Mouse (Mus musculus) gastrocnemius, postnatal 14 days (tissue): ENCODE results near the gene D430041D05Rik. TPM values are rescaled to one million over a fixed set of nuclear protein-coding genes. Genes with fewer than 3 reads are reported as not detected.

Source experiments
- DNase-seq: peaks from one replicate; pipeline ENCODE4 v3.0.0; 2021; ENCODE audit warnings: mixed read lengths
- intact Hi-C: fragments of 180-260 bp; cut with DNase I; formaldehyde crosslinking; loops from one replicate; pipeline ENCODE4 v1.15.1; 2025; ENCODE audit warnings: low total_unique reads
- total RNA-seq, 2 experiments: library from RNA; stranded (reverse); gene quantifications; 2 replicates each; pipeline ENCODE4 v1.2.3; 2021

Gene D430041D05Rik
- total RNA-seq, 2 experiments from 2014 or later = 1.0 to 1.5 TPM

GRCm38 (mm10) chr2:104219733-104220391 is 191.0 kb downstream of the D430041D05Rik start:
- no peak for DNase-seq
- intact Hi-C loops = no loop called here

DNA sequence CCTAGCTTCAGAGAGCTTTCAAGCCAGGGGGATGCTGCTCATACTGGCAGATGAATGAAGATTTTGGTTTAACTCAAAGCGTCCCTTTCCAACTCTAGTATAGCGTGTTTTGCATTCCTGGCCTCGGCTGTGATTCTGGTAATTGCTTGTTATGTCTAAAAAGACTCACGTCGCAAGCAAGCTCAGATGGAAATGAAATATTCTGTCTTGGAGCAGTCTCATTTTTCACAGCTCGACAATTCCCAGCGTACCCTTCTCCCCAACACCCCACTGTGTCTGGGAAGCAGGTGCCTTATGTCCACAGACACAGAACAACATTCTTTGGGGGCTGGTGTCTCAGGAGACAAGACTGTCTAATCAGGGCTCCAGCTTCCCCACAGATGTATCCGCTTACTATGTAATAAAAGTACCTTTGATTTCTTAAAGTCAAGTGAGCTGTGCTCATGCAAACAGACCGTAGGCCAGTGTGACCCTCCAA is 192.2 kb downstream of the D430041D05Rik start:
- intact Hi-C loops = no loop called here
- no peak for DNase-seq

- intact Hi-C loops = no loop called here
- no peak for DNase-seq
Observed at GRCm38 (mm10) chr2:104218114-104218513, 192.7 kb downstream of the D430041D05Rik start.

DNA sequence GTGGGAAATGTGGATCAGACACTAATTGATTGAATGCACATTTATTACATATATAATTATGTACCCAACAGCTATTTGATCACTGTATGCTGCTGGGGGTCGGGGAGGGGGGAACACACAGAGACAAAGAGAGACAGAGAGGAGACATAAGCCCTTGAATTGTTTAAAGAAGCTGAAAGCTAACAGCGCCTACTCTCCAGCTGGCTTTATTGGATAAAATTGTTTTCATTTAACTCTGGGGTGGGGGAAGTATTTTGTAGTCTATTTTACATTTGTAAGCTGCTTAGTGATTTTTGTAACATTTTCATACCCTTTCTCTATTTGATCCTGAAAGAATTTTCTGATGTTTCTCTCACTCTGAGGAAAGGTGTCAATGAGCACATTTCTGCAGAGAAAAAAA is 201.4 kb downstream of the D430041D05Rik start:
- DNase-seq = no peak
- intact Hi-C loops = no loop called here

DNA sequence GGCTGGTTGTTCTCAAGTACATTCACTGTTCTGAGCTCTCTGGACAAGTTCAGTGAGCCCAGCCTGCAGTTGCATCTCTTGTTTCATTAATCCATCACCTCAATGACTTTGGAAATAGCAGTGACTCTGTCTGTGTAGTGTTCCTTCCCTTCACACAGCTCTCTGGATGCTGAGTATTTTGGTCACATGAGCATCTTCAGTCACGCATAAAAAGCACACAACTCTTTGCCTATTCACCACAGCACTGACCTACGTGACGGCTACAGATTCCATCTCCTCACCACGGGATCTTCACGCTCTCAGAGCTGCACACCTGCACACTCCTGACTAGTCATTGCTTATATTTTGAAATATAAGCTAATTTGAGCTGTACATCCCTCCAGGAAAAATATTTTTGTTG is 202.4 kb downstream of the D430041D05Rik start:
- DNase-seq = no peak
- intact Hi-C loops = no loop called here

DNA sequence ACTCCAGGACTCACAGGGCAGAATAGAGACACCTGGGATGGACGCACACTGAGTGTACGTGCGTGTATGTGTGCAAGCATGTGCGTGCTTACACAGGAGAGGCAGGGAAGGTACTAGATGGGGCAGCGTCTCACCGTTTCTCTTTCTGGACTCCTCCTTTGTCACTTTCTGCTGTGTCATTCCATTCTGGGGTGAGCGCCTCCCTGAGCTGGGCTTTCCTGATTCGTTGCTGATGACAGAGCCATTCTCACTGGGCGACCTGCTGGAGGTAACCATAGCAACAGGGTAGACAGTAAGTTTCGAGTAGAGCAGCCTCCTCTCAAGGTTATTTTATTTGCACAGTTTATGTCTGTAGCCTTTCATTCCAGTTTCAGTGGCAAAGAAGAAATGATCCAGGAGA is 202.9 kb downstream of the D430041D05Rik start:
- no peak for DNase-seq
- intact Hi-C loops = no loop called here

- no peak for DNase-seq
- intact Hi-C loops = no loop called here
Observed at GRCm38 (mm10) chr2:104205623-104206022, 205.2 kb downstream of the D430041D05Rik start.

DNA sequence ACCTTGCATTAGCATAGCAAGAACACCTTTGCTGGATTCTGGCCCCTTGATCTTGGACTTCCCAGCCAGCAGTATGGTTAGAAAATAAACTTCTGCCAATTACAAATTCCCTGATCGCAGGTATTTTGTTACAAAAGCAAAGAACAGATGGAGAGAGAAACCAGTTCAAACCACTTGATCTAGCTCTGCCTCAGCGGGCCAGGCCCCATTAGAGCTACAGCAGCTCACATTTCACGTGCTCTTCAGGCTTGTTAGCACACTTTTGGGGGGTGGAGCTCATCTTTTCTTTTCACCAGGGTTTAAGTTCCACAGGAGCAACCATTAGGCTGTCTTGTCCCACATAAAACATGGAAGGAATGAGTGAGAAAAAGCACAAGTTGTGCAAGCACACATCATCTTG is 210.6 kb downstream of the D430041D05Rik start:
- no peak for DNase-seq
- intact Hi-C loops = no loop called here

DNA sequence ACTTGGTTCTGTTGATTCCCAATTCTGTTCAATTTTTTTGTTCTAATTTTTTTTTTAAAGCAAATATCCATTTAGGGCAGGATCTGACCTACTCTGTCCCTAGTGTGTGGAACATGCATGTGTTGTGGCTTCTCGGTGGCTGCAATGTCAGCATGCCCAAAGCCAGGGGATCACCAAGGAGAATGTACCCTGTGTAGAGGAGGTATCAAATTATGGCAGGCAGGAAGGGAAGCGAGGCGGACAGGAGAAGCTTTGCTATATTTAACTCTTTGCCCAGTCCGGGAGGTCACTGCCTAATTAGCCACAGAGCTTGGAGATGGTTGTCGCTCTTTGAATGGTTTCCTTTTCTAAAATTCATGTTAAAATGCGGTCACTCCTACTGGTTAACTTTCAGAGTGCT is 212.6 kb downstream of the D430041D05Rik start:
- intact Hi-C loops = no loop called here
- DNase-seq = peak; percentile 26

DNA sequence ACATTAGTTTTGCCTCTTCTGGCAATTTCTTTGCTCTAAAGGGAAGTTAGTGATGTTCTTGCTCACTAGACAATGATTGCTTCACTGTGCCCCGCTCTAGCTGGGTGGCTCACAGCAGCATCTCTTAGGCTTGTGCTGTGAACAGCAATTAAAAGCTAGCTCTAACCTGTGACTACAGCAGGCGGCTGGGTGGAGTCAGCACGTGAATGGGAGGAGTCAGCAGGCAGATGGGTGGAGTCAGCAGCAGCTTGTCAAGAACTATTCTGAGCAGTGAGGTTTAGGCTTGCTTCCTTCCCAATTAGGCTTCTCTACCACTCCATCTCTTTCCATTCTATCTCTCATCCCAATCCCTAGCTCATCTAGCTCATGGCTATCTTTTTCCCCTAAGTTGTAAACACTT is 213.5 kb downstream of the D430041D05Rik start:
- peak; percentile 20 for DNase-seq
- intact Hi-C loops = no loop called here

DNA sequence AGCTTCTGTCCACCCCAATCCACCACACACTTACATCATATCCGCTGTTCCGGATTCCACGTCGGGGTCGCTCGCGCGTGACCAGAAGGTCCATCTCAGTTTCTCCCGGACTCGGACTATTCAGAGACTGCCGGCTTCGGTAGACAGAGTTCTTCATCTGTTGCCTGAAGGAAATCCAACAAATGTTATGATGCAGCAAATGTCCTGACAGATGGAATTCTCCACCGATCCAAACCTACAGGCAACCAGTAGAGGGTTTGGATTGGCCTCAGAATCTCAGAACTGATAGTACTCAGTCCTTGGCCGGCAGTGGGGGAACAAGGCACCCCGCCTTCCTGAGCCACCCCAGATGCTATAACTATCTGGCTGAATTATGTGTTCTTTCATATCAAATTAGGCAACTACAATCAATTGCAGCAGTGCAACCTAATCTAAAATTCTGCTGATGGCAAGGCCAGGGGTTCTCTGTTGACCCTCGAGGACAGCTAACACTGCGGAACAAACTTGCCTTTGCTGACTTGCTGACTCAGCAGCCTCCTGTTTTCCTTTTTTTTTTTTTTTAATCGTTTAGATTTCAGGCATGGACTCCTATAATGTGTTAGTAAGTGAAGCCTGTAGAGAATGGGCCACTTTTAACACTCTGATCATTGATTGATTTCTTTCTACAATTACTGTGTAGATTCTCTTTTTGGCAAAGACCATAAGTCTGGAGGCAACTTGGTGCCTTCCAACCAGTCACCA is 218.2 kb downstream of the D430041D05Rik start:
- DNase-seq = no peak
- intact Hi-C loops = no loop called here

GRCm38 (mm10) chr2:104191723-104192122 is 219.1 kb downstream of the D430041D05Rik start:
- DNase-seq = no peak
- intact Hi-C loops = no loop called here

- no peak for DNase-seq
- intact Hi-C loops = no loop called here
Observed at GRCm38 (mm10) chr2:104188859-104189258, 222.0 kb downstream of the D430041D05Rik start.

GRCm38 (mm10) chr2:104187073-104187472 is 223.7 kb downstream of the D430041D05Rik start:
- intact Hi-C loops = no loop called here
- no peak for DNase-seq

DNA sequence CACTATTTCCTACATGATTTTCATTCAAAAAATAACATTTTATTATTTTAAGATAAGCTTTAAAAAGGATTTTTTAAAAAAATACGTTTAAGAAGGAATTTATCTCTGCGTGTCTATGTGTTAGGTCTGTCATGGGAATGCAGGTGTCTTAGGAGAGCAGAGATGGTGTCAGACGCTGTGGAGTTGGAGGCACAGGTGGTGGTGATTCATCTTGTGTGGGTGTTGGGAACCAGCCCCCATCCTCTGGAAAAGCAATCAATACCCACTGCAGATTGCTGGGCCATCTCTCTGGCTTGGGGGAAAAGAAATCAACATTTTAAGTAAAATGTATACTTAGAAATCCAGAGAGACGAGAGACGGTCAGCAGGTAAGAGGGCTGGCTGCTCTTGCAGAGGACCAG is 225.2 kb downstream of the D430041D05Rik start:
- intact Hi-C loops = no loop called here

GRCm38 (mm10) chr2:104184296-104184695 is 226.5 kb downstream of the D430041D05Rik start:
- intact Hi-C loops = no loop called here

More for the DNA sequence above, 225.2 kb downstream of the D430041D05Rik start:
- DNase-seq = no peak

DNA sequence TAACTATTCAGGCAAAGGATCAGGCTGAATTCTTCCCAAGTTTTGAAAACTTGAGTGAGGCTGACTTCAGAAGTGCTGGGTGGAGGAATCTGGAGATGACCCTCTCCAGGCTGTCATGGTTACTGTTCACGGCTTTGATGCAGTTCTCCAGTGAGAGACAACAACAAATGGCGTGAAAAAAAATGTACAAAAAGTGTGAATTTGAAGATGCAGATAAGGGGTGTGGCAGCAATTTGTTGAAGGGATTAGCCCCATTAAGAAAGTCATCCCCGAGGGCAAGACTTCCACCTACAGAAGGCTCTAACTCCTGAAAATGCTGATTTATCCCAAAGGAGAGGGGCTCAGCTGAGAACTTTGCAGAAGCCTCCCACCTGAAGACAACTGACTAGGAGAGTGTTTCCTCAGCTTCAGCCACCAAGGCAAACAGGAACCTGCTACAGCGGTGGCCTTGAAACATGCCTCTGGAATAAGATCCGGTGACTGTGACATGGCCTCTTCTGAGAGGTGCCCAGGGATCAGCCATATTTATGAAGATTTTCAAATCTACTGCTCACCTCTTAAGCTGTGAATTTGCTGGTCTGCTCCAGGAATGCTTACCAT is 227.5 kb downstream of the D430041D05Rik start:
- intact Hi-C loops = no loop called here

More at GRCm38 (mm10) chr2:104184296-104184695, 226.5 kb downstream of the D430041D05Rik start:
- DNase-seq = no peak

DNA sequence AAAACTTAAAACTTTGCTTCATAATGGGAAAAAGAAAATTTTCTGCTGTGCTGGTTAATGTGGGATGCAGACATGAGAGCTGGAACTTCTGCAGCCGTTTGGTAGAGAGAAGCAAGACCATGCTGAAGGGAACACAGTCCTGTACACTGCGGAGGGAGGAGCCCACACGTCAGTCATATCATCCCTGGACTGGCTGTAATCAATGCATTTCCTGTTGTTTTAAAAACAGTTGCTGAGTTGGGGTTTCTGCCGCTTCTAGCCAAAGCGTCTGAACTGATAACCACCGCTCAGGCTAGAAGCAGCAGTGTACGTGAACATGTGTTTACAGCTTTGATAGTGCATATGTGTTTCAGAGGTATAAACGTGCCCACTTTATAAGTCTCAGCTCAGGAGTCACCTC is 231.2 kb downstream of the D430041D05Rik start:
- intact Hi-C loops = no loop called here
- DNase-seq = no peak

More for the DNA sequence above, 227.5 kb downstream of the D430041D05Rik start:
- DNase-seq = no peak

DNA sequence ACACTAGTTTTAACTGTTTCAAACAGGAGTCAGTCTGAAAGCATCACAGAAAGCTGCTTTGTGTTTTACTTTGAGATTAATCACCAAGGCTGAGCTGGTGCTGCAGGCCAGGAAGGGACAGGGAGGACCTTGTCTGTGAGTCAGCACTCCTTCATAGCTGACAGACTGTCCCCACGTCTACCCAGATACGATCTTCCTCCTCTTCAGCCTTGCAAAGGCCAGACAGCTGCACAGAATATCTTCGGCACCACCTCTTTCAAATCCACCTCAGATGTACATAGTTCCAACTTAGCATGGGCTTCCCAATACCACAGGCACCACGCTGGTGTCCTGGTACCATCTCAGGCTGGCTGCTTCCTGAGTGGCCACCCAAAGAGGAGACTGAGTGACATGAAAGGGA is 232.6 kb downstream of the D430041D05Rik start:
- DNase-seq = no peak

DNA sequence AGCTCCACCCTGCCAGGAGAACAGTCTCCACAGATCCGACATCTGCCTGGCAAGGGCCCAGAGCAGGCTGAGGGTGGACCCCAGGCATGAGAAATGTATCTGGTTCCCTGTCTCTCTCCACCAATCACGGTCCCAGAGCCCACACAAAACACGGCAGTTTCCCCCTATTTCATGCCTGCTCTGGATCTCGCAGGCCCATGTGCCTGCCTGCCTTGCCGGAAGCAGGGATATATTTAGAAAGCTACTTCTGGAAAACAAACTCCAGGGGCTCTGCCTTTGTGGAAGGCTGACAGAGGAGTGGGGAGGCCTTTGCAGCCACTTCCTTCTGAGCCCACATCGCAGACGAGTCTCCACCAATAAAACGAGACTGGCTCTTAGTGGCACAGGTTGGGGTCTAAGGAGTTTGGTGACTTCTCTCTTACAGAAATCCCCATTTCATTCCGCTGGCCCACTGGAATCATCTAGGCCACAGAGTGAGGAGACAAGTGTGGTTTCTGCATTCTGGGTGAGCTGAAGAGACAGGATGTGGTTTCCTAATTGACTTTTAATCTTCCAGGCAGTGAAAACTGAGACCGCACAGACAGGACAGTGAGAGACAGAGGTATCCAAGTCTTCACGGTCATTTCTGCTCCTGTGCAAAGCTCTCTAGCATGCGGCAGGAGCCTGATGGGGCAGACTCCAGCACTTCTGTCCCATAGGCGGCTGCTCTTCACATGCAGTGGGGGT is 233.7 kb downstream of the D430041D05Rik start:
- intact Hi-C loops = no loop called here
- peak; percentile 50 for DNase-seq

More for the DNA sequence above, 232.6 kb downstream of the D430041D05Rik start:
- intact Hi-C loops = no loop called here
